Mouse (Mus musculus) limb, embryonic 11.5 days (tissue): ENCODE results near the gene Zswim7. TPM values are rescaled to one million over a fixed set of nuclear protein-coding genes. Genes with fewer than 3 reads are reported as not detected.
A peak's percentile ranks its signal among the peaks of the same experiment; 100 is the strongest.

ENCODE experiments used
- ATAC-seq: fragments of 200-750 bp; cut with Nextera tagmentation; 2 replicates; pipeline ENCODE4 v1.8.0; 2017; ENCODE audit warnings: low read depth; ENCODE audit not compliant: insufficient number of reproducible peaks, low FRiP score, low TSS enrichment
- DNase-seq: peaks from one replicate; pipeline ENCODE4 v3.0.0-alpha.2; 2015; ENCODE audit warnings: low spot score
- H3K27ac ChIP-seq: fragments of 300-500 bp; sonication (generic); replicated peaks from 2 replicates; pipeline ENCODE4 v1.5.1; 2014; ENCODE audit warnings: low read depth, mild to moderate bottlenecking, low read length
- H3K27me3 ChIP-seq: fragments of 300-500 bp; sonication (generic); 2 replicates; pipeline ENCODE4 v1.6.1; 2014; ENCODE audit warnings: mild to moderate bottlenecking, low read length, mixed read lengths; ENCODE audit not compliant: control insufficient read depth, insufficient read depth
- H3K36me3 ChIP-seq: fragments of 300-500 bp; sonication (generic); 2 replicates; pipeline ENCODE4 v1.6.1; 2014; ENCODE audit warnings: mild to moderate bottlenecking, low read length, moderate library complexity, mixed read lengths; ENCODE audit not compliant: control insufficient read depth, insufficient read depth
- H3K4me1 ChIP-seq: fragments of 300-500 bp; sonication (generic); 2 replicates; pipeline ENCODE4 v1.6.1; 2014; ENCODE audit warnings: low read length, mixed read lengths; ENCODE audit not compliant: control insufficient read depth, insufficient read depth
- H3K4me2 ChIP-seq: fragments of 300-500 bp; sonication (generic); 2 replicates; pipeline ENCODE4 v1.6.1; 2014; ENCODE audit warnings: low read depth, mild to moderate bottlenecking, moderate library complexity; ENCODE audit not compliant: severe bottlenecking
- H3K4me3 ChIP-seq: fragments of 300-500 bp; sonication (generic); 2 replicates; pipeline ENCODE4 v1.5.1; 2014; ENCODE audit warnings: low read depth, low read length
- H3K9ac ChIP-seq: fragments of 300-500 bp; sonication (generic); 2 replicates; pipeline ENCODE4 v1.6.1; 2014; ENCODE audit warnings: mild to moderate bottlenecking, low read length
- H3K9me3 ChIP-seq: fragments of 300-500 bp; sonication (generic); 2 replicates; pipeline ENCODE4 v1.6.1; 2016; ENCODE audit warnings: low read length; ENCODE audit not compliant: control insufficient read depth
- WGBS: fragments of 180-500 bp; shearing (Covaris S2); extraction: QIAGEN DNeasy Blood & Tissue Kit; methylation state at CpG from one replicate; pipeline ENCODE4 v1.1.7; 2014; 5-methylcytosine and 5-hydroxymethylcytosine counted together
- polyA plus RNA-seq: library from polyadenylated mRNA; unstranded; fragments of >200 nt; fragmentation: Nextera tagmentation; extraction: Ambion mirVana; gene quantifications from 2 replicates; pipeline ENCODE4 v1.2.1, GENCODE M21; 2014

Gene Zswim7
- polyA plus RNA-seq, 1 experiment from 2014 or later: 20.2 TPM

GRCm38 (mm10) chr11:62249266-62250037 is 31.7 kb downstream of the Zswim7 start:
- peak; percentile 5; the same call in 1 of the 2 replicates for ATAC-seq
- H3K27ac ChIP-seq: no peak overlapping the region
- peaks cover 21% of the 10 kb centered on the region for H3K4me1 ChIP-seq
- H3K9ac ChIP-seq: peak overlapping the region; percentile 41
- H3K9me3 ChIP-seq: no peaks in the 10 kb centered on the region
- WGBS: 1% methylated on average over 35 of the region's 35 CpGs
- peak overlapping the region; percentile 99 for H3K4me2 ChIP-seq
- no peaks in the 10 kb centered on the region for H3K36me3 ChIP-seq
- peak overlapping the region; percentile 47 for H3K4me3 ChIP-seq
- DNase-seq: peak; percentile 71
- peaks cover 5% of the 10 kb centered on the region; the same call in 1 of the 2 replicates for H3K27me3 ChIP-seq

GRCm38 (mm10) chr11:62248401-62249244 is 32.6 kb downstream of the Zswim7 start, which contains the start of gene Adora2b:
Adora2b (plus strand) TSS chr11:62248984.
- H3K4me1 ChIP-seq: peaks cover 21% of the 10 kb centered on the region
- no peaks in the 10 kb centered on the region for H3K36me3 ChIP-seq
- peak; percentile 91 for DNase-seq
- H3K27ac ChIP-seq: no peak within 1 kb of the TSS
- WGBS: under 1% methylated on average over 65 of the region's 69 CpGs
- peak; percentile 85 for ATAC-seq
- peak within 1 kb of the TSS; percentile 99 for H3K4me2 ChIP-seq
- no peaks in the 10 kb centered on the region for H3K9me3 ChIP-seq
- H3K4me3 ChIP-seq: peak within 1 kb of the TSS; percentile 47
- peak within 1 kb of the TSS; percentile 46 for H3K9ac ChIP-seq
- peaks cover 5% of the 10 kb centered on the region; the same call in 1 of the 2 replicates for H3K27me3 ChIP-seq

GRCm38 (mm10) chr11:62247759-62248400 is 33.3 kb downstream of the Zswim7 start:
- H3K36me3 ChIP-seq: no peaks in the 10 kb centered on the region
- peaks cover 5% of the 10 kb centered on the region; the same call in 1 of the 2 replicates for H3K27me3 ChIP-seq
- ATAC-seq: no peak
- H3K9ac ChIP-seq: peak overlapping the region; percentile 39
- peaks cover 21% of the 10 kb centered on the region for H3K4me1 ChIP-seq
- H3K4me2 ChIP-seq: peak overlapping the region; percentile 99
- H3K9me3 ChIP-seq: no peaks in the 10 kb centered on the region
- H3K27ac ChIP-seq: no peak overlapping the region
- no peak for DNase-seq
- WGBS: 40% methylated on average over 18 of the region's 18 CpGs
- H3K4me3 ChIP-seq: peak overlapping the region; percentile 47

GRCm38 (mm10) chr11:62244471-62244870 is 36.7 kb downstream of the Zswim7 start:
- Histone ChIP-seq H3K9me3 (no peaks in the 10 kb centered on the region), H3K4me3 (no peak overlapping the region), H3K36me3 (no peaks in the 10 kb centered on the region), H3K9ac (no peak overlapping the region), H3K27me3 (no peaks in the 10 kb centered on the region), H3K27ac (no peak overlapping the region), H3K4me1 (no peaks in the 10 kb centered on the region), H3K4me2 (no peak overlapping the region)
- 91% methylated on average over 4 of the region's 4 CpGs for WGBS
- ATAC-seq (no peak), DNase-seq (no peak)

GRCm38 (mm10) chr11:62243871-62244270 is 37.3 kb downstream of the Zswim7 start:
- WGBS: 84% methylated on average over 8 of the region's 8 CpGs

GRCm38 (mm10) chr11:62240631-62241261 is 40.4 kb downstream of the Zswim7 start:
- WGBS: 79% methylated on average over 12 of the region's 12 CpGs
- H3K9ac ChIP-seq: no peak overlapping the region
- no peaks in the 10 kb centered on the region for H3K27me3 ChIP-seq
- H3K4me1 ChIP-seq: no peaks in the 10 kb centered on the region
- H3K9me3 ChIP-seq: no peaks in the 10 kb centered on the region
- no peak overlapping the region for H3K27ac ChIP-seq
- DNase-seq (no peak), ATAC-seq (no peak)
- no peaks in the 10 kb centered on the region for H3K36me3 ChIP-seq
- no peak overlapping the region for H3K4me3 ChIP-seq
- no peak overlapping the region for H3K4me2 ChIP-seq

More at GRCm38 (mm10) chr11:62243871-62244270, 37.3 kb downstream of the Zswim7 start:
- H3K36me3 ChIP-seq: no peaks in the 10 kb centered on the region
- ATAC-seq: no peak
- no peaks in the 10 kb centered on the region for H3K27me3 ChIP-seq
- no peaks in the 10 kb centered on the region for H3K9me3 ChIP-seq
- H3K27ac ChIP-seq: no peak overlapping the region
- no peak overlapping the region for H3K4me3 ChIP-seq
- no peaks in the 10 kb centered on the region for H3K4me1 ChIP-seq
- no peak for DNase-seq
- H3K9ac ChIP-seq: no peak overlapping the region
- no peak overlapping the region for H3K4me2 ChIP-seq

GRCm38 (mm10) chr11:62224797-62225196 is 56.4 kb downstream of the Zswim7 start:
- Histone ChIP-seq H3K36me3 (no peaks in the 10 kb centered on the region), H3K9me3 (no peaks in the 10 kb centered on the region), H3K4me2 (no peak overlapping the region), H3K27ac (no peak overlapping the region), H3K9ac (no peak overlapping the region), H3K27me3 (no peaks in the 10 kb centered on the region), H3K4me1 (no peaks in the 10 kb centered on the region), H3K4me3 (no peak overlapping the region)
- 83% methylated on average over 4 of the region's 4 CpGs for WGBS
- no peak for DNase-seq
- ATAC-seq: no peak

- no peak for ATAC-seq
- Histone ChIP-seq H3K36me3 (no peaks in the 10 kb centered on the region), H3K9ac (no peak overlapping the region), H3K4me3 (no peak overlapping the region), H3K4me2 (no peak overlapping the region), H3K4me1 (no peaks in the 10 kb centered on the region), H3K9me3 (no peaks in the 10 kb centered on the region), H3K27me3 (no peaks in the 10 kb centered on the region), H3K27ac (no peak overlapping the region)
- 98% methylated on average over 7 of the region's 7 CpGs for WGBS
- DNase-seq: no peak
These were observed 57.2 kb downstream of the Zswim7 start for GRCm38 (mm10) chr11:62223962-62224361.
